Mouse (Mus musculus) MN1 (cell line): ENCODE results near the gene Tspo.

Experiments used
- DNase-seq: peaks from one replicate; pipeline ENCODE4 v3.0.0-alpha.2; 2016; ENCODE audit warnings: low spot score

Gene Tspo

GRCm38 (mm10) chr15:83563327-83563856, at the start of gene Tspo, which contains the start of gene Mcat:
Gene Tspo (plus strand): TSS chr15:83563592.
Gene Mcat (minus strand): TSS chr15:83563787.
- DNase-seq, result peak; percentile 70

- DNase-seq, result peak; percentile 50
These were observed 48.4 kb upstream of the Tspo start for GRCm38 (mm10) chr15:83515018-83515417.

GRCm38 (mm10) chr15:83518215-83519048, 45.0 kb upstream of the Tspo start:
- DNase-seq, result peak; percentile 89

GRCm38 (mm10) chr15:83520861-83521382, 42.5 kb upstream of the Tspo start:
- peak; percentile 60 for DNase-seq

- no peak for DNase-seq
These were observed 40.2 kb upstream of the Tspo start for GRCm38 (mm10) chr15:83523196-83523595.

GRCm38 (mm10) chr15:83523638-83524332, 39.6 kb upstream of the Tspo start:
- DNase-seq, result no peak

- no peak for DNase-seq
These were observed 39.1 kb upstream of the Tspo start for GRCm38 (mm10) chr15:83524333-83524729.

- DNase-seq, result peak; percentile 33
These were observed 36.8 kb upstream of the Tspo start, which contains the start of gene Bik for GRCm38 (mm10) chr15:83526424-83527091. Gene Bik (plus strand): TSS chr15:83526862.

GRCm38 (mm10) chr15:83527092-83527437, 36.3 kb upstream of the Tspo start:
- no peak for DNase-seq

- no peak for DNase-seq
These were observed 35.6 kb upstream of the Tspo start for GRCm38 (mm10) chr15:83527747-83528146.

- DNase-seq, result no peak
These were observed 34.5 kb upstream of the Tspo start for GRCm38 (mm10) chr15:83528892-83529291.

- DNase-seq, result no peak
These were observed 33.6 kb upstream of the Tspo start for GRCm38 (mm10) chr15:83529765-83530164.

GRCm38 (mm10) chr15:83530233-83530632, 33.2 kb upstream of the Tspo start:
- DNase-seq, result no peak

GRCm38 (mm10) chr15:83530688-83531087, 32.7 kb upstream of the Tspo start:
- DNase-seq, result no peak

GRCm38 (mm10) chr15:83531961-83532469, 31.4 kb upstream of the Tspo start:
- no peak for DNase-seq

GRCm38 (mm10) chr15:83532606-83533005, 30.8 kb upstream of the Tspo start:
- DNase-seq, result no peak

GRCm38 (mm10) chr15:83534960-83535889, 28.2 kb upstream of the Tspo start:
- DNase-seq, result peak; percentile 63

- DNase-seq, result no peak
These were observed 27.5 kb upstream of the Tspo start for GRCm38 (mm10) chr15:83535890-83536231.

- no peak for DNase-seq
These were observed 24.5 kb upstream of the Tspo start for GRCm38 (mm10) chr15:83538855-83539254.

- DNase-seq, result no peak
These were observed 23.5 kb upstream of the Tspo start for GRCm38 (mm10) chr15:83539905-83540304.
